Mouse (Mus musculus) embryonic facial prominence, embryonic 12.5 days (tissue): Measurements from ENCODE around the gene Tubb3. TPM values are rescaled to one million over a fixed set of nuclear protein-coding genes. Genes with fewer than 3 reads are reported as not detected.

Experiments used
- ATAC-seq: fragments of 200-750 bp; cut with Nextera tagmentation; 2 replicates; pipeline ENCODE4 v1.8.0; 2017; ENCODE audit not compliant: insufficient number of reproducible peaks, insufficient read depth, low FRiP score, low TSS enrichment
- H3K27ac ChIP-seq: fragments of 300-500 bp; sonication (generic); 2 replicates; pipeline ENCODE4 v1.5.1; 2016; ENCODE audit warnings: mild to moderate bottlenecking
- H3K27me3 ChIP-seq: fragments of 300-500 bp; sonication (generic); 2 replicates; pipeline ENCODE4 v1.6.1; 2016; ENCODE audit warnings: mild to moderate bottlenecking, moderate library complexity
- H3K36me3 ChIP-seq: fragments of 300-500 bp; sonication (generic); 2 replicates; pipeline ENCODE4 v1.6.1; 2016; ENCODE audit warnings: mild to moderate bottlenecking
- H3K4me1 ChIP-seq: fragments of 300-500 bp; sonication (generic); 2 replicates; pipeline ENCODE4 v1.6.1; 2016
- H3K4me2 ChIP-seq: fragments of 300-500 bp; sonication (generic); replicated peaks from 2 replicates; pipeline ENCODE4 v1.6.1; 2016; ENCODE audit warnings: mild to moderate bottlenecking, moderate library complexity
- H3K4me3 ChIP-seq: fragments of 300-500 bp; sonication (generic); 2 replicates; pipeline ENCODE4 v1.5.1; 2016; ENCODE audit warnings: mild to moderate bottlenecking
- H3K9ac ChIP-seq: fragments of 300-500 bp; sonication (generic); 2 replicates; pipeline ENCODE4 v1.6.1; 2016; ENCODE audit warnings: mild to moderate bottlenecking, moderate library complexity
- H3K9me3 ChIP-seq: fragments of 300-500 bp; sonication (generic); 2 replicates; pipeline ENCODE4 v1.6.1; 2016; ENCODE audit warnings: mild to moderate bottlenecking, moderate library complexity
- WGBS: fragments of 180-500 bp; shearing (Covaris S2); methylation state at CpG from one replicate; pipeline ENCODE4 v1.1.7; 2016; 5-methylcytosine and 5-hydroxymethylcytosine counted together
- polyA plus RNA-seq: library from polyadenylated mRNA; unstranded; fragments of >200 nt; fragmentation: Nextera tagmentation; extraction: Ambion mirVana; gene quantifications from 2 replicates; pipeline ENCODE4 v1.2.1, GENCODE M21; 2016

Gene Tubb3
- 147 and 201 TPM in 2 replicates for polyA plus RNA-seq

DNA sequence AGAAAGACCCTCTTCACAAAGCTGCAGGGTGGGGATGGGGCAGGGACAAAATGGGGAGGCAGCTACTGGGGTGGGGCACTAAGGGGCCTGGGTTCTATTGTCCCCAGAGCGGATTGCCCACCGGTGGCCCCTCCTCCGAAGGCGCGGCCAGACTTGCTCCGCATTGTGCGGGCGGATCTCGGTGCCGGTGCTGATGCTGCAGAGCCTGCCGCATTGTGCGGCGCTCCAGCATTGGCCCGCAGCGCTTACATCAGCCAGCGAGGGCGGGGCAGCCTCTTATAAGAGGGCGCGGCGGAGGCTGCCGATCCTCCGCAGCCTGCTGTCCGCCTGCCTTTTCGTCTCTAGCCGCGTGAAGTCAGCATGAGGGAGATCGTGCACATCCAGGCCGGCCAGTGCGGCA is at the start of gene Tubb3:
Gene Tubb3 (plus strand): TSS at position 179 of the 400 bp plus-strand sequence.
- under 1% methylated on average over 29 of the region's 29 CpGs for WGBS
- peak within 1 kb of the TSS; percentile 57; the same call in 1 of the 2 replicates for H3K27ac ChIP-seq
- H3K9me3 ChIP-seq: no peaks in the 10 kb centered on the region
- peak; percentile 78 for ATAC-seq
- peak within 1 kb of the TSS; percentile 46 for H3K4me3 ChIP-seq
- H3K36me3 ChIP-seq: no peaks in the 10 kb centered on the region
- H3K4me1 ChIP-seq: peaks cover 23% of the 10 kb centered on the region
- peaks cover 61% of the 10 kb centered on the region for H3K27me3 ChIP-seq
- H3K9ac ChIP-seq: peak within 1 kb of the TSS; percentile 39
- peak within 1 kb of the TSS; percentile 61 for H3K4me2 ChIP-seq

DNA sequence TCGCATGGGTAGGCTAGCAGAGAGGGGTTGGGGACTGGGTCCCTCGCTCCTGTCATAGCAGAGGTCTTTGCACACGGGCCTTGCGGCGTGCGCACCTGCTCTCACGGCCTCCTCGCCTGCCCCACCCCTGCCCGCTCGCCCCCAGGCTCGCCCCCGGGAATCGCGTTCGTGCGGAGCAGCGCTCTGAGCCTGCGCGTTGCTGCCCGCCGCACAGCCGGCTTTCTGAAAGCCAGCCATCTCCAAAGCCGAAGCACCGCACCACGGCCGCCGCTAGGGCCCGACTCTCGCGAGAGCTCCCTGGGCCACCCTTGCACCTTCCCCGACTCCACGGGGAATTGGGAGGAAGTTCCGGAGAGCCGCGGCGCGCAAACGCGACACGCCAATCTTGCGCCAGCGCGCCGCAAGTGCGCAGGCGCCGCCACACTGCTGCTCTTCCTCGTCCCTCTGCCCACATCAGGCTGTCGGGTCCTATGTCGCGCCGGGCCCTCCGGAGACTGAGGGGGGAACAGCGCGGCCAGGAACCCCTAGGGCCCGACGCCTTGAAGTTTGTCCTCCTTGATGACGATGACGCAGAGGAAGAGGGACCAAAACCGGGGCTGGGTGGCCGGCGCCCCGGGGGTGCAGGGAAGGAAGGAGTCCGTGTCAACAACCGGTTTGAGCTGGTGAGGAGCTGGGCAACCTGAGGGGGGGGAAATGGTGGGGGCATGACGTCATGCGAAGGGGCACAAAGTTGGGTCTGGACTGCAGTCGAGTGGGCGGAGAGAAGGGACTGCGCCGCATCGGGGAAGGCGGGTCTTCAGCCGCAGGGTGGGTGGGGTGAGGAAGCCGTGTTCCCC is 37.6 kb upstream of the Tubb3 start, which contains the start of gene Tcf25:
Gene Tcf25 (plus strand): TSS at position 351 of the 836 bp plus-strand sequence.
- under 1% methylated on average over 75 of the region's 75 CpGs for WGBS
- peaks cover 16% of the 10 kb centered on the region; the same call in 1 of the 2 replicates for H3K36me3 ChIP-seq
- no peaks in the 10 kb centered on the region for H3K9me3 ChIP-seq
- peak within 1 kb of the TSS; percentile 76 for H3K9ac ChIP-seq
- H3K27me3 ChIP-seq: no peaks in the 10 kb centered on the region
- H3K4me3 ChIP-seq: peak within 1 kb of the TSS; percentile 77
- peak within 1 kb of the TSS; percentile 61 for H3K4me2 ChIP-seq
- H3K4me1 ChIP-seq: peaks cover 9% of the 10 kb centered on the region
- peak; percentile 88 for ATAC-seq
- H3K27ac ChIP-seq: peak within 1 kb of the TSS; percentile 95

DNA sequence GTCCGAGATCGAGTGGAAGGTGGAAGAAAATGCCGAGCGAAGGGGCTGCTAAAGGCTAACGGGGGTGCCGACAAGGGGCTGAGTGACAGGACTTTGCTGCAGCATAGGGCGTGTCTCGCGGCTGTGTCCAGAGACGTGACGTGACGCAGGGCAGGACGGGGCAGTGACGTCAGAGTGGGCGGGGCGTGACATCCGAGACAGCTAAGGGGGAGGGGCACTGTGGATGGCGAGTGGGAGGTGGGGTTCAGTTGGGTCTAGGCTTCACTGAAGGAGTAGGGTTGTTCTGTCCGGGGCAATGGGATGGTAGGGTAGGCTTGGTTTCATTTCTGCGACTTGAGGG is 37.0 kb upstream of the Tubb3 start:
- Histone ChIP-seq H3K9ac (peak overlapping the region; percentile 76), H3K4me1 (peaks cover 9% of the 10 kb centered on the region), H3K9me3 (no peaks in the 10 kb centered on the region), H3K36me3 (peaks cover 16% of the 10 kb centered on the region; the same call in 1 of the 2 replicates), H3K4me3 (peak overlapping the region; percentile 77), H3K4me2 (peak overlapping the region; percentile 61), H3K27ac (peak overlapping the region; percentile 95), H3K27me3 (no peaks in the 10 kb centered on the region)
- peak; percentile 62 for ATAC-seq
- under 1% methylated on average over 20 of the region's 20 CpGs for WGBS

DNA sequence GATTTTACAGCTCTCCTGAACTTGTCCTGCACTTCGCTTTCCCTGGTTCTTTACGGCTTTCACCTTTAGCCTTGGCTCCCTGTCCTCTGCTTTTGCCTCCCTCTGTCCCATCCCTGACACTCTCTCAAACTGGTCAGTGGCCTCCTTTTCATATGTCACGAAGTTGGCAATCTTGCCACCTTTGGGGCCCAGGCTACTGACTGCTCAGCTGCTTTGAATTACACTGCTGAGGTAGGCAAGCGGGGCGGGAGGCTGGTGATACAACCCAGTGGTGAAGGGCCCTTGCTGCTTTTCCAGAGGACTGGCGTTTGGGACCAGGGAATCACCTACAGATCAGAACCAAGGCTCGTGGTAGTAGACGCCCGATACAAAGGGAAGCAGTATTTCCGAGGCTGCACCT is 35.5 kb upstream of the Tubb3 start:
- peaks cover 19% of the 10 kb centered on the region; the same call in 1 of the 2 replicates for H3K36me3 ChIP-seq
- WGBS: 85% methylated on average over 10 of the region's 10 CpGs
- ATAC-seq: no peak
- H3K4me1 ChIP-seq: peaks cover 9% of the 10 kb centered on the region
- no peaks in the 10 kb centered on the region for H3K27me3 ChIP-seq
- H3K9ac ChIP-seq: no peak overlapping the region
- no peaks in the 10 kb centered on the region for H3K9me3 ChIP-seq
- no peak overlapping the region for H3K4me2 ChIP-seq
- H3K27ac ChIP-seq: no peak overlapping the region
- no peak overlapping the region for H3K4me3 ChIP-seq

DNA sequence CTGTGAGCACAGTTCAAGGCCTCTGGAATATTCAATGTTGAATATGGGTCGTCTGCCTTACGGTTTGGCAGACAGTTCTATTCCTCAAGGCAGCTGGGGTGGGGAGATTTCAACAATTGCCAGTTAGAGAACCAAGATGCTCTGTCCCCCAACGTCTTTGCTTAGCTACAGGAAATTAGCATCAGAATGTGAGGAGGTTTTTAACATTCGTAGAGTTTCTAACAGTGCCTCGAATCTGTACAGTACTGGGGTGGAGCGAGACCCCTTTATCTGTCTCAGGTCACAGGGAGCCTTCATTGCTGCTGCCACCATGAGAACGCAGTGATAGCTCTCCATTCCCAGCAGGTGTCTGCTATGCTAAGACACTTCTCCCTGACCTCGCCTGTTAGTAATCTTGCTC is 35.1 kb upstream of the Tubb3 start:
- no peak overlapping the region for H3K4me3 ChIP-seq
- no peak for ATAC-seq

DNA sequence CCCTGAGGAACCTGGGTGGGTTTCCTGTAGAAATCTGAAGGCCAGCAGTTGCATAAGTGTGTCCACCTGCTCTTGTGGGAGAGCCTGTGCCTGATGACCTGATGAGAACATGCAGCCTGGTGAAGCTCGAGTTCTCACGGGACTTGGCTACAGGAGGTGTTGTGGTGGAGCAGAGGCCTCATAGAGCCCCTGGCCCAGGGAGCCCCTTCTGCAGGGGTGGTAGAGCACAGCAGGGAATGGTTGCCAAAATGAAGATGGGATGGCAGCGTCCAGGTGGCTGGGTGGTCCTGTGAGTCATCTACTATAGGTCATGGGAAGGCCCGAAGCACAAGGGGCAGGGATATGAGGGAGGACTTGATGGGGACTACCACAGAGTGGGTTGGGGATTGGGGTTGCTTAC is 29.5 kb upstream of the Tubb3 start:
- Histone ChIP-seq H3K9me3 (no peaks in the 10 kb centered on the region), H3K27ac (no peak overlapping the region), H3K27me3 (no peaks in the 10 kb centered on the region), H3K4me2 (no peak overlapping the region), H3K4me1 (no peaks in the 10 kb centered on the region), H3K9ac (no peak overlapping the region), H3K36me3 (peaks cover 70% of the 10 kb centered on the region), H3K4me3 (no peak overlapping the region)
- WGBS: 89% methylated on average over 4 of the region's 4 CpGs
- ATAC-seq: no peak

More for the DNA sequence above, 35.1 kb upstream of the Tubb3 start:
- no peaks in the 10 kb centered on the region for H3K9me3 ChIP-seq
- H3K36me3 ChIP-seq: peaks cover 23% of the 10 kb centered on the region; the same call in 1 of the 2 replicates
- no peak overlapping the region for H3K27ac ChIP-seq
- no peak overlapping the region for H3K9ac ChIP-seq
- 77% methylated on average over 8 of the region's 8 CpGs for WGBS
- H3K4me1 ChIP-seq: peaks cover 9% of the 10 kb centered on the region
- no peak overlapping the region for H3K4me2 ChIP-seq
- H3K27me3 ChIP-seq: no peaks in the 10 kb centered on the region

DNA sequence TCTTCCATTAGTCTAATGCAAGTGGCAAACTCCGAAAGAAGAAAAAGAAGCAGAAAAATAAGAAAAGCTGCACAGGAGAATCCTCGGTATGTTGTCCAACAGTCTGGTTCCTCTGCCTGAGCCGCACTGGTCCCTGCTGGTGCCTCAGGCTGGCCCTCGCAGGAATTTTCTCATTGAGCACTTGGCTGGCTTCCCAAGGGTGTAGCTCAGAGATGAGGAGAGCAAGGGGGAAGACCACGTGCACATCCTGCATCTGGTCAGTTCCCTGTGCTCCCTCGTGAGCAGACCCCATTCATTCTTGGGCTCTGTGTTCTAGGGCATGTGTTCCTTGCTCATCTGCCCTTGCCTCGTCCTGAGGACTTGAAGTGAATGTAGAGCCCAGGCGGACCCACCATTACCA is 28.7 kb upstream of the Tubb3 start:
- no peaks in the 10 kb centered on the region for H3K9me3 ChIP-seq
- no peak overlapping the region for H3K4me3 ChIP-seq
- no peaks in the 10 kb centered on the region for H3K27me3 ChIP-seq
- no peak overlapping the region for H3K4me2 ChIP-seq
- no peak for ATAC-seq
- H3K36me3 ChIP-seq: peaks cover 73% of the 10 kb centered on the region
- no peak overlapping the region for H3K27ac ChIP-seq
- no peaks in the 10 kb centered on the region for H3K4me1 ChIP-seq
- 93% methylated on average over 8 of the region's 8 CpGs for WGBS
- H3K9ac ChIP-seq: no peak overlapping the region

DNA sequence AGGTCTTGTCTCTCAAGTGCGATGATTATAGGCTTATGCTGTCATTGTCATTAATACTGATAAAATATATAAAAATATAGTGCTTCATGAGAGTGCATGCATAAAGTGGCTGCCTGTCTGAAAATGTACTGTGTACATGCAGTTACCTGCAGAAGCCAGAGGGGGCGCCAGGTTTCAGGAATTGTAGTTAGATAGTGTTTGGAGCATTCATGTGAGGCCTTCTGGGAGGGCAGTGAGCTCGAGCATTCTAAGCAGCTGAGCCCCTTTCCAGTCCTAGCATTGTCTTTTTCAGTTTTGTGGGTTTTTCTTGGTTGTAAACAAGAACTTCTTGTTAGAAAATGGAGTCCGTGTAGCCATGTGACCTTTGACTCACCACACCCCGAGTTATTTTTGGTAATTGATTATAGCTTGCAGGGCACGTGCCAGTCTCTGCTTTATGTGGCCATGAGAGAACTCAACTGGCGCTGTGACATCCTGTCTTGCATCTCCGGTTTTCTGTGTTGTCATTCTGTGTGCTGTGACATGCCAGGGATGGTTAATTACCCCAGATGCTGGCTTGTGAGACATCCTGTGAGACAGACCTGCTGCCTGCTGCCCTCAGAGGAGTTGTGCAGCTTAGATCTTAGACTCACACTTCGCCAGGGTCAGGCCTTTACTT is 26.2 kb upstream of the Tubb3 start:
- peaks cover 90% of the 10 kb centered on the region for H3K36me3 ChIP-seq
- no peaks in the 10 kb centered on the region for H3K27me3 ChIP-seq
- H3K4me2 ChIP-seq: no peak overlapping the region
- ATAC-seq: no peak
- no peaks in the 10 kb centered on the region for H3K4me1 ChIP-seq
- H3K4me3 ChIP-seq: no peak overlapping the region
- H3K9me3 ChIP-seq: no peaks in the 10 kb centered on the region
- H3K9ac ChIP-seq: no peak overlapping the region
- 71% methylated on average over 9 of the region's 9 CpGs for WGBS
- H3K27ac ChIP-seq: no peak overlapping the region

DNA sequence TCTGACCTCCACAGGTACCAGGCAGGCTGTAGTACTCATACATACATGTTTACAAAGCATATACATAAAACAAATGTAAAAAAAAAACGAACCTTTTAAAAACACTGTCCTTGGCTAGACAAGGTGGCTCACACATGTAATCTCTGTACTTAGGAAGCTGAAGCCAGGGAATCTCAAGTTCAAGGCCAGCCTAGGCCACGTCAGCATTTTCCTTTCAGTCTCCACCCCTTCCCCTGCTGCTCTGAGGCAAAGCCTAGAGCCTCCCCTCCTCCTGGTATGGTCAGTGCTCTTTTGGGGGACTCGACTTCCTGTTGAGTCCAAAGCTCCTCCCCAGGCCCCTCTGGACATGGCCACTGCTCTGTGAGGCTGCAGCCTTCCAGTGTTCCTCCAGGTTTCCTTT is 24.2 kb upstream of the Tubb3 start:
- H3K36me3 ChIP-seq: peaks cover 97% of the 10 kb centered on the region

DNA sequence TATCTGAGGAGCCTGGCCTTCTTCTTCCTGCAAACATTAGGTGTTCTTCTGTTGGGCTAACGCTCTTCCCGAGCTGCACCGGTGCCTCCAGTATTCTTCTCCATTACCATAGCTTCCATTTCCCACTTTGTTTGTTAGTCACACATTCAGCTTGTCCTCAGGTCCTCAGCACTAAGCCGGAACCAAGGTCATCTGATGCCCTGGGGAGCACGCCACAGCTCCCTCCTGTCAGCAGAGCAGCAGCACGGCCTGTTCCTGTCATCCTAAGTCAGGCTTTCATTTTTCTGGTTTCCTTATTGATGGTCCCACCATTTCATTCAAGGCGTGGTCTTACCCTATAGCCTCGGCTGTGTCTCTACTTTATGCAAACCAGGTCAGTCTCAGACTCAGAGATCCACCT is 23.4 kb upstream of the Tubb3 start:
- 91% methylated on average over 8 of the region's 8 CpGs for WGBS
- Histone ChIP-seq H3K9me3 (no peaks in the 10 kb centered on the region), H3K27ac (no peak overlapping the region), H3K4me1 (no peaks in the 10 kb centered on the region), H3K4me2 (no peak overlapping the region), H3K9ac (no peak overlapping the region), H3K27me3 (no peaks in the 10 kb centered on the region), H3K36me3 (peaks cover 96% of the 10 kb centered on the region), H3K4me3 (no peak overlapping the region)
- ATAC-seq: no peak

More for the DNA sequence above, 24.2 kb upstream of the Tubb3 start:
- H3K4me3 ChIP-seq: no peak overlapping the region
- H3K27me3 ChIP-seq: no peaks in the 10 kb centered on the region
- H3K9me3 ChIP-seq: no peaks in the 10 kb centered on the region
- no peak overlapping the region for H3K4me2 ChIP-seq
- ATAC-seq: no peak
- H3K9ac ChIP-seq: no peak overlapping the region
- no peaks in the 10 kb centered on the region for H3K4me1 ChIP-seq
- 72% methylated on average over 3 of the region's 3 CpGs for WGBS
- no peak overlapping the region for H3K27ac ChIP-seq

DNA sequence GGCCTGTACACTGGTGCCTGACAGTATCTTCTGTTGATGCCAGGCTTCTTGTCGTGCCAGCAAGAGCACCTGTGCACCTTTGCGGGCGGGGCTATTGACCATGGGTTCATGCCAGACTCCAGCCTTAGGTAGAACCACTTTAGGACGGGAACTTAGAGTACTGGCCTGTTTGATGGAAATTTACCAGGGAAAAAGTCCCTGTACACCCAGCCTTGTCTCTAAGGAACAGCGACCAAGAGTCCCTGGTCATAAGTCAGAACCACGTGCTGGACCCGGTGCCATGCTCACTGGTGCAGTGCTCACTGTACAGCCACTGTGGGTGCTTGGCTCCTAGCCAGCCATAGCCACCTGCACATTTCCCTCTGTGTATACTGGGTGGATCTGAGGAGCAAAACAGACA is 22.2 kb upstream of the Tubb3 start:
- no peak overlapping the region for H3K27ac ChIP-seq
- H3K36me3 ChIP-seq: peaks cover 96% of the 10 kb centered on the region
- H3K4me3 ChIP-seq: no peak overlapping the region
- 95% methylated on average over 7 of the region's 7 CpGs for WGBS
- no peaks in the 10 kb centered on the region for H3K27me3 ChIP-seq
- no peaks in the 10 kb centered on the region for H3K9me3 ChIP-seq
- H3K4me2 ChIP-seq: no peak overlapping the region
- no peaks in the 10 kb centered on the region for H3K4me1 ChIP-seq
- no peak for ATAC-seq
- no peak overlapping the region for H3K9ac ChIP-seq

DNA sequence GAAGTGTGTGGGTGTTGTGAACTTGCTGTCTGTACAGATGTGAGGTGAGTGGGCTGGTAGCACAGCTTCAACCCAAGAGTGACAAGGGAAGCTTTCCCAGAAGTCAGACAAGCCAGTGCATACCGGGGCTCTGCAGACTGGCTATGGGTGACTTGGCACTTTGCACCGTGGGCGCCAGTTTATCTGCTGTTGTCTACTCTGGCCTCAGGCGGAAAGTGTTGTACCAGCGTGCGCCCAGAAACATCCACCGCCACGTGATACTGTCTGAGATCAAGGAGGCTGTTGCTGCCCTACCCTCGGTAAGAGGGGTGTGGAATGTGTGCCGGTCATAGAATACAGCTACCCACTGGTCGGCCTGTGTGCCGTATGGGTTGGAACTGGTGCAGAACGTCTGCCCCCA is 12.9 kb upstream of the Tubb3 start:
- Histone ChIP-seq H3K4me2 (no peak overlapping the region), H3K36me3 (peaks cover 98% of the 10 kb centered on the region), H3K4me1 (no peaks in the 10 kb centered on the region), H3K27me3 (no peaks in the 10 kb centered on the region), H3K9me3 (no peaks in the 10 kb centered on the region), H3K27ac (no peak overlapping the region), H3K4me3 (no peak overlapping the region), H3K9ac (no peak overlapping the region)
- no peak for ATAC-seq
- WGBS: 94% methylated on average over 13 of the region's 13 CpGs
